Mouse (Mus musculus): Measurements from ENCODE around the gene Gna14. TPM values are rescaled to one million over a fixed set of nuclear protein-coding genes. Genes with fewer than 3 reads are reported as not detected.

Gna14 gene
- polyA plus RNA-seq, 1 experiment from 2014 or later: 1.7 TPM

DNA sequence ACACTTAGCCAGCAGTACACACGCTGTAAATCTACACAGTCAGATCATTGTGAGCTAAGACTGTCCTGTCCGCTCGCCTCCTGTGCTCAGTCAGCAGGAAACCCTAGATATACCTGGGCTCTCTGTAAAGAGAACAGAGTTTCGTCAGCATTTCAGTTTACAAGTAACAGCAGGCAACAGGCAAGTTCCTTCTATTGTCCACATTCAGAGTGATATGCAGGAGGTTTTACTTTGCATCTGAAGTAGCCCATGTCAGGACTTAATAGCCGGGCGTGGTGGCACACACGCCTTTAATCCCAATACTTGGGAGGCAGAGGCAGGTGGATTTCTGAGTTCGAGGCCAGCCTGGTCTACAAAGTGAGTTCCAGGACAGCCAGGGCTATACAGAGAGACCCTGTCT is 166.5 kb downstream of the Gna14 start:
- Histone ChIP-seq H3K27me3 (no peaks in the 10 kb centered on the region), H3K9me3 (replicated peaks) (no peaks in the 10 kb centered on the region), H3K4me3 (no peak overlapping the region), H3K36me3 (ENCODE audit: poor library complexity, severe bottlenecking) (no peaks in the 10 kb centered on the region), H3K4me2 (no peak overlapping the region), H3K9ac (no peak overlapping the region), H3K4me1 (peaks cover 9% of the 10 kb centered on the region), H3K27ac (no peak overlapping the region)
- no peak for ATAC-seq
- WGBS: 83% methylated on average over 8 of the region's 8 CpGs

DNA sequence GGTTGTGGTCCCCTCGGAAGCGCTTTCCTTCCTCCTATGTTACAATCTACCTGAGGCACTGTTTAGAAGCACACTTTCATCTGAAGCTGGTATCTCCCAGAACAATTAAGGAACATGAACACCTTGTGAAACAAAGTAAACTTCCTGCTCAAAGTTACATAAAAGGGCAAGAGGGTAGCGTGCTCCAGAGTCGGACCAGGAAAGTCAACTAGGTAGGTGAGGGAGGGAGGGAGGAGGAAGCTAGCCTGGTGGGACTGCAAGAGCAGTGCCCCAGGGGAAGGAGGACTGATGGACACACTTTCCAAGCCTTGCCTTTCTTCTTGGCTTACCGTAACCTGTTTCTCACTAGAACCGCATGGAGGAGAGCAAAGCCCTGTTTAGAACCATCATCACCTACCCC is 172.1 kb downstream of the Gna14 start:
- H3K27ac ChIP-seq: no peak overlapping the region
- H3K27me3 ChIP-seq: no peaks in the 10 kb centered on the region
- no peak overlapping the region for H3K9ac ChIP-seq
- H3K36me3 ChIP-seq (ENCODE audit: poor library complexity, severe bottlenecking): no peaks in the 10 kb centered on the region
- H3K4me1 ChIP-seq: no peaks in the 10 kb centered on the region
- no peak overlapping the region for H3K4me3 ChIP-seq
- H3K9me3 ChIP-seq (replicated peaks): no peaks in the 10 kb centered on the region
- WGBS: 93% methylated on average over 6 of the region's 6 CpGs
- no peak overlapping the region for H3K4me2 ChIP-seq
- no peak for ATAC-seq

- ATAC-seq: no peak
- H3K27ac ChIP-seq: no peak overlapping the region
- no peaks in the 10 kb centered on the region for H3K36me3 ChIP-seq (ENCODE audit: poor library complexity, severe bottlenecking)
- no peaks in the 10 kb centered on the region for H3K9me3 ChIP-seq (replicated peaks)
- no peaks in the 10 kb centered on the region for H3K27me3 ChIP-seq
- no peak overlapping the region for H3K9ac ChIP-seq
- no peak overlapping the region for H3K4me2 ChIP-seq
- WGBS: 81% methylated on average over 4 of the region's 4 CpGs
- no peak overlapping the region for H3K4me3 ChIP-seq
- H3K4me1 ChIP-seq: no peaks in the 10 kb centered on the region
These were observed 187.6 kb downstream of the Gna14 start for GRCm38 (mm10) chr19:16623154-16623553.

DNA sequence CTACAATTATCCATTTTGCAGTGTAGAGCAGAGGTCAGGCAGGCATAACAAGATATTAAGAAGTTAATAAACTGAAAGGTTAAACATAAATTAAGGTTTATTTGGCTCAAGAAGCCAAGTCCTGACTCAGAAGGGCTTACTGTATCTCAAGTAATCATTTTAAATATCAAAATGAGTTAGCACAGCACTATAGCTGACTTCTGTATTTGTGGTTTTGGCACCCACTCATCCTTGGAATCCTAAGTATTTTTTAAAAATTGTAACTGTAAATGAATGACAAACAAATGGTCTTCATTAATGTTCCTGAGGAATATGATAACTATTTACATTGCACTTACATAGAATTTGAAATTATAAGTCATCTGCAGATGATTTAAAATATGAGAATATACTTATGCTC is 189.4 kb downstream of the Gna14 start:
- ATAC-seq: no peak
- Histone ChIP-seq H3K36me3 (ENCODE audit: poor library complexity, severe bottlenecking) (no peaks in the 10 kb centered on the region), H3K27ac (no peak overlapping the region), H3K27me3 (no peaks in the 10 kb centered on the region), H3K9ac (no peak overlapping the region), H3K9me3 (replicated peaks) (no peaks in the 10 kb centered on the region), H3K4me1 (no peaks in the 10 kb centered on the region), H3K4me2 (no peak overlapping the region), H3K4me3 (no peak overlapping the region)

DNA sequence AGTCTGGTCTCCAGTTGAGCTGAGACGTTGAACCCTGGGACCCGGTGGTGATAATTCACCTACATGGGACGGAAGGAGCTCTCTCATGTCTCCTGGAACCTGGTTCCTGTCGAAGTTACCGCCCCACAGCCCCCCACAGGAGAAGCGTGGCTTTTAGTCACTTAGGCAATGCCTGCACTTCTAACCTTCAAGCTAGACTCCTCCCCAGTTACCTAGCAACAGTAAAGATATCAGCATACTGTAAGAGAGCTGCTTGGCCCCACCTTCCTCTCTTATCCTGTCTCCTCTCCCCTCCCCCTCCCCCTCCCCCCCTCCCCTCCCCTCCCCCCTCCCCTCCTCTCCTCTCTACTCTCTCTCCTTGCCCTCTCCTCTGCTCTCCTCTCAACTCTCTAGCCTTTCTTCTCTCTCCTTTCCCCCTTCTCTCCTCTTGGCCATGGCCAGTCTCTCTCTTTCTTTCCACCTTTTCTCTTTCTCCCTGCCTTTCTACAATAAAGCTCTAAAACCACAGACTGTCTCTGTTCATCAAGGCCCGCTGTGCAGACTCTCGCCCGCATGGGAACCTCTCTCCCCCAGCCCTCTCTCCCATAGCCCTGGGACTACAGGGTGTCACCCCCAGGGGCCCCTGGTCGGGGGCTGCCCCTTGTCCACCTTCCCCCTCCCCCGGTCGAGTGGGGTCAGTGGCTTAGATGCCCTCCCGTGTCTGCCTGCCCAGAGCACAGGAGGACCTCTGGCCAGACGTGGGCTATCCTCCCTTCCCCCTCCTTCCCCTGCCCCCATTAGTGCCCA is 190.2 kb downstream of the Gna14 start:
- Histone ChIP-seq H3K36me3 (ENCODE audit: poor library complexity, severe bottlenecking) (no peaks in the 10 kb centered on the region), H3K9ac (no peak overlapping the region), H3K4me2 (no peak overlapping the region), H3K27ac (no peak overlapping the region), H3K27me3 (no peaks in the 10 kb centered on the region), H3K9me3 (replicated peaks) (no peaks in the 10 kb centered on the region), H3K4me1 (no peaks in the 10 kb centered on the region), H3K4me3 (no peak overlapping the region)
- WGBS: 34% methylated on average over 14 of the region's 14 CpGs
- ATAC-seq: 0 out of 2 replicates have a peak, but pooled peaks have one; percentile 21
